Mouse (Mus musculus): ENCODE data around the gene Atrnl1.

Gene Atrnl1

DNA sequence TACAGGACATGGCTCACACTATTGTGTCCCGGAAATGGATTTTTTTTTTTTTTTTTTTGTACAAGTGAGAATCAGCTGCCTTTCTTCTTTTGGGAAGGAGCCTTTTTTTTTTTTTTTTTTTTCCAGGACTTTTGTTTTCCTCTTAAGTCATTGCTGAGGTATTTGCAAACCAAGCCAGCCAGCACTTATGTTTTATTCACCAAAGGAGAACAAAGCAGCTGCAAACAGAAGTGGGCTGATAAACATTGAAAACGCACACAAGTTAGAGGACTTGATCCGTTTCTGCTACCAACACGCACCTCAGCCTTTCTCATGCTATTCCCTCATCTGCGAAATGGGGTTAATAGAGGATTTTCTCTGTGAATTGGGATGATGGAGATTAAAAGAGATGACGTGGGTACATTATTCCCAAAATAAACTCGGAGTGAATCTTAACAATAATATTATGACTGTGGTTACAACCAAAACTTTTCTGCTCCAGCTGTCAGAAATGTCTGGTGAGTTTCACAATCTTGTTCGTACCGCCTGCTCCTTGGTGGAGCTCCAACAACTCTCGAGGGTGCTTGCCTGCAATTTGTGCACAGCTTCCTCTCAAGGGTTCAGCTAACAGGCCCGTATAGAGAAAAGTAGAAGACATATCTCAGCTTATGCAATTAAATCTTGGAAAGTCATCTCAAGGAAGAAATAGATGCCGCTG is 1.3 kb upstream of the Atrnl1 start:
- DNase-seq (ENCODE audit: low spot score in 2 of 2): peak in 1 of 2 experiments; percentile 21

DNA sequence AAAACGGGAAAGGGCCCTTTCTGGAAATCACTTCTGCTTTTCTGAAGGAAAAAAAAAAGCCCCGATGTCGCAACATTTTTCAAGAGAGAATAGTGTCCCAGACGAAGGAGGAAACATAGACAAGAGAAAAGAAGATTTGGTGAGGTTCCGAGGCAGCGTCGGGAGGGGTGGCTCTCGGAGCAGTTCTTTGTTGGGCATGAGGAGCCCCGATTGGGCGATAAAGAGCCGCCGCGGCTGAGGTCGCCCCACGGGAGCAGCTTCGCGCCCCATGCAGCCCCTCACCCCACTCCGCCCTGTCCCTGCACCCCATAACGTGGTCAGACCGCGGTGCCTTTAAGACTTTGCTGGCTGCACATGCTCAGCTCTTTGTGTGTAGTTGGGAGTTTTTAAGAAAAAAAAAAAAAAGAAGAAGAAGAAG is 767 bp upstream of the Atrnl1 start:
- peak in 1 of 2 experiments; percentile 72 for DNase-seq (ENCODE audit: low spot score in 2 of 2)

DNA sequence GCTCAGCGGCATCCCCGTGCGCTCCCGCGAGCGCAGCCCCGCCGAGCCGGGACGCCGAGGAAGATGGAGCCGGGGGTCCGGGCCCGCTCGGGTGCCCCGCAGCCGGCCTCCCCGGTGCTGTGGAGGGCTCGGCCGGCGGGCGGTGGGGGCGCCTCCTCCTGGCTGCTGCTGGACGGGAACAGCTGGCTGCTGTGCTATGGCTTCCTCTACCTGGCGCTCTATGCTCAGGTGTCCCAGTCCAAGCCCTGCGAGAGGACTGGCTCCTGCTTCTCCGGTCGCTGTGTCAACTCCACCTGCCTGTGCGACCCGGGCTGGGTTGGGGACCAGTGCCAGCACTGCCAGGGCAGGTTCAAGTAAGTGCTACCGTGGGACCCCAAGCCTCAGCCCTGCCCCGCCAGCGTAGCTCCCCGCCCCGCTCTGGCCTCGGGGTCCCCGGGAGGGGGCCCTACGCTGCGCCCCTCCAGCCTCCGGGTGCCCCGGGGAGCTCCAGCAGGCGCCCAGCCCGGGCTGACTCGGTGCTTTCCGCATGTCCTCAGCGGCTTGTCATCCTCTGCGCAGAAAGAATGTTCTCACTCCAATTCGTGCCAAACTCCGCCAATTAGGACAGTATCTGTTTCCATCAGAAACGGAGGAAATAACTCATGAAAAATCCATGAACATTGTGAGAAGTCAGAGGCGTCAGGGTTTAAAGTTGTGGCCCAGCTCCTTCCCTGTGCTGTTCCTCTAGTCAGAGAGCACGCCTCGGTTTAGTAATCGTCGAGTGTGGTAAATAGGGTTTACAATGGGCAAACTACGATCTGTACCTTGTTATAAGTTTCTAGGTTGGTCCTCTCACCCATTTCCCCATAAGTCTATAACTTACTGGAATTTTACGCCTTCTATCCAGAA is 701 bp downstream of the Atrnl1 start:
- peak in 1 of 2 experiments; percentile 54 for DNase-seq (ENCODE audit: low spot score in 2 of 2)

DNA sequence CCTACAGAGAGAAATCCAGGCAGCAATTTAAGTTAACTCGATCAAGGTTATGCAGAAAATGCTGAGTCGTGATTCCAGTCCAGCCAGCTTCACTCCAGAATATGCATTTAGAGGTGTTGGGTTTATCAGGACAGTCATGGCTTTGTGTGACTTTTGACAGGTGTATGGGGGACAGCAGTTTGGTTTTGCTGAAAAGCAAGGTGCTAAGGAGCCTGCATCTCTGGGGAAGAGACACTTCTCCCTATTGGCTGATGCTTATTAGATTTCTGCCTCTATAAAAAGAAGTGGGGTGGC is 1.3 kb downstream of the Atrnl1 start:
- DNase-seq (ENCODE audit: low spot score in 2 of 2): peak in 1 of 2 experiments; percentile 26

DNA sequence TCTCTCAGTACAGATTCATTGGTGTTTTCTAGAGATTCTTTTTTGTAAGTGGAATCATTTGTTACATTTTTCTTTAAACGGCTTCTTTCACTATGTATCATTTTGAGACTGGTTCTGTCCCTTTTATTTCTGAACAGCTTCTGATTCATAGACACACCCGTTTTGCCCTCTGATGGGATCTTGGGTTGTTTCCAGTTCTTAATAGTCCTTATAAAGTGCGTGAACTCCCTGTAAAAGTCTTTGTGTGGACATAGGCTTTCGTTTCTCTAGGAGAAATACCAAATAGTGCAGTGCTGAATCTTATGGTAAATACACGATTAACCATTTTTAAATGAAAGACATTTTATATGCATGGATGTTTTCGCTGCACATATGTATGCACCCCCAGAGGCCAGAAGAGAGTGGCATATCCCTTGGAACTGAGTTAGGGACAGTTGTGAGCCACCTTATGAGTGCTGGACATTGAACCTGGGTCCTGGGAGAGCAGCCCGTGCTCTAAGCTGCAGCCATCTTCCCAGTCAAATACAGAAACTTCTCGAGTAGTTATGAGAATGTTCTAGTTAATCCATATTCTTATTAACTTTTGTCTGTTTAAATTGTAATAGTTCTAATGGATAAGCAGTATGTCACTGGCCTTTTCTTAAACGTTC is 5.3 kb downstream of the Atrnl1 start:
- no peak for DNase-seq (ENCODE audit: low spot score in 2 of 2)

DNA sequence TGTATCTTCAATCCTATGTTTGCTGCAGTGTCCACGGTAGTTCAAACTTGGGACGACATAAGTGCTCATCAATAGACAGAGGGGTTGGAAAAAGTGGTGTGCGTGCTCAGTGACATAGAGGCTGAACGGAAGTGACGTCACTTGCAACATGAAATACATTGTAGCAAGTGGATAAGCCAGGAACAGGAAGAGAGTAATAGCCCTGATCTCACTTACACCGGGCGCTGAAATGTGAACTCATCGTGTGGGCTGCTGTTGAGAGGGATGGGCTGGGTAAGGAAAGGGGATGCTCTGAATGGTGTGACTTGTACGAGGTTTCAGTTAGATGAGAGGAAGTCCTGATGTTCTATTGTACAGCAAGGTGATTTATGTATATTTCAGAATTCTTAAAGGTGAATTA is 8.3 kb downstream of the Atrnl1 start:
- no peak for DNase-seq (ENCODE audit: low spot score in 2 of 2)

DNA sequence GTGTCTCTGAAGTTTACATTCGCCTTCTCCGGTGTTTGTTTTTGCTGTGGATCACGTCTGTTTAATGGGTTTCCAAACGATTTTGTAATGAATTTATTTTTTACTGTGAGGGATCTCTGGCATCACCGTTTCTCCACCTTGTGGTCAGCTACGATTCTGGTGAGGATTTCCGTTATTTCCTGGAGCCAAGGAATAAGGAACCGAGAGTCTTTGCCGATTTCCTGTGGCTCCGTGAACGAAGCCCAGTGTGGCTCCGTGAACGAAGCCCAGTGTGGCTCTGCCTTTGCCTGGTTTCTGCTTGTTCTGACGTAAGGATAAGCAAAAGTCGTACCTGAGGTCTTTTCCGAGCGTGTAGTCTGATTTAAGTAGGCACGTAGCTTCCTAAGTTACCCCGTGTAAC is 11.0 kb downstream of the Atrnl1 start:
- no peak for DNase-seq (ENCODE audit: low spot score in 2 of 2)

DNA sequence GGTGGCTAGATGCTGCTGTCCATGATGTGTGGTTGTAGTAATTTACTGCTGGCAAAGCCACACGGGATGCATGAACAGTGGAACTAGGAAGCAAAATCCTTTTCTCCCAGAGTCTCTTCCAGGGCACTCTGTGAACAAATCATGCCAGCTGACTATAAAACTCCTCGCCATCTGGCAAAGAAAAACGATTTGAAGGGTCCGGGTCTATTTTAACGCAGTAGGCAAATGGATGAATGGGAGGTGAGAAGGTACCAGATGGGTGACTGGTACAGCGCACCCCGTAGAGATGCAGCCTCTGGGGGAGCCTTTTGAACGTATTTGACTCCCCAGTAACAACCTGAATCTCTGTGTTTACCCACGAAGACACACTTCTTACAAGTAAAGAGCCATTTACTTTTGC is 14.9 kb downstream of the Atrnl1 start:
- peak; percentile 39 to 46 for DNase-seq (ENCODE audit: low spot score in 2 of 2)

DNA sequence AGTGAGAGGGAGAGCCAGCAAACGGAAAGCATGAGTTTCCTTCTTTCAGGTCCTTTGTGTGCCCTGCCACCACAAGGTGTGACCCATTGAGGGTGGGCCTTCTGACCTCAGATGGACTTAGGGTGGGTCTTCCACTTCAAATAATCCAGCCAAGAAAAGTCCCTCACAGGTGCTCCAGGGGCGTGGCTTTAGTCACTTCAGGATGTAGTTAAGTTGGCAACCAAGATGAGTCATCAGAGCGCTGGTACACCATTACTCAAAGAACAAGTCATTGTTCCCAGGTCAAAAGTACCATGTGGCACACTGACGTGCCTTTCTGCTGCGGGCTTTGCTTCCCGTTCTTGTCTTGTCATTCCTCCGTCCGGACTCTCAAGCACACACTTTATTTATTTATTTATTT is 16.4 kb downstream of the Atrnl1 start:
- no peak for DNase-seq (ENCODE audit: low spot score in 2 of 2)

DNA sequence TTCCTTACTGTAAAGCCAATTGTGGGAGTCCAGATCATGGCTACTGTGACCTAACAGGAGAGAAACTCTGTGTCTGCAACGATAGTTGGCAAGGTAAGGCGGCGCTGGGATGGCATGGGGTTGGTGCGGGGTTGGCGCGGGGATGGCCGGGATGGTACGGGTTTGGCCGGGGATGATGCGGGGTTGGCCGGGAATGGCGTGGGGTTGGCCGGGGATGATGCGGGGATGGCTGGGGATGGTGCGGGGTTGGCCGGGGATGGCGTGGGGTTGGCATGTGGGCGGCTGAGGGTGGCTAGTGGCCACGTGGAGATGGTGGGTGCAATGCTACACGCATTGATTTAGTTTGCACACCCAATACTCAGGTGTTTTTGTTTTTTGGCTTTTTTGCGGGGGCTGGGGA is 31.7 kb downstream of the Atrnl1 start:
- no peak for DNase-seq (ENCODE audit: low spot score in 2 of 2)

DNA sequence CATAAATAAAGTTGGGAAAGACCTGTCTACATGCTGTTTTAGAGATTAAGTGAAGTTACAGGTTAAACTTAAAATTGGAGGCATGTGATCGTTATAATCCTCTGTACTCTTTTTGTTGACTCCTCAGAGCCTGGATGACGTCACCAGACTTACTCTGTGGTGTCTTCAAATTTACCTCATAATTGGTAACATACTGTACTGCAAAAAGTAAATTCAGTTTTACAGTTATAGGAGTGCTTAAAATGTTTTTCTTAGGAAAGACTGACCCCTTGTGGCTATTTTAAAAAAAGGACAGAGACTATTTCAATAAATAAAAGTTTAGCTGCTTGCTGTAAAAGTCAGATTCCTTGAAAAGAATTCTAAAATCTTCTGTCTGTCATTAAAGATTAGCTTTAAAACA is 32.1 kb downstream of the Atrnl1 start:
- no peak for DNase-seq (ENCODE audit: low spot score in 2 of 2)

DNA sequence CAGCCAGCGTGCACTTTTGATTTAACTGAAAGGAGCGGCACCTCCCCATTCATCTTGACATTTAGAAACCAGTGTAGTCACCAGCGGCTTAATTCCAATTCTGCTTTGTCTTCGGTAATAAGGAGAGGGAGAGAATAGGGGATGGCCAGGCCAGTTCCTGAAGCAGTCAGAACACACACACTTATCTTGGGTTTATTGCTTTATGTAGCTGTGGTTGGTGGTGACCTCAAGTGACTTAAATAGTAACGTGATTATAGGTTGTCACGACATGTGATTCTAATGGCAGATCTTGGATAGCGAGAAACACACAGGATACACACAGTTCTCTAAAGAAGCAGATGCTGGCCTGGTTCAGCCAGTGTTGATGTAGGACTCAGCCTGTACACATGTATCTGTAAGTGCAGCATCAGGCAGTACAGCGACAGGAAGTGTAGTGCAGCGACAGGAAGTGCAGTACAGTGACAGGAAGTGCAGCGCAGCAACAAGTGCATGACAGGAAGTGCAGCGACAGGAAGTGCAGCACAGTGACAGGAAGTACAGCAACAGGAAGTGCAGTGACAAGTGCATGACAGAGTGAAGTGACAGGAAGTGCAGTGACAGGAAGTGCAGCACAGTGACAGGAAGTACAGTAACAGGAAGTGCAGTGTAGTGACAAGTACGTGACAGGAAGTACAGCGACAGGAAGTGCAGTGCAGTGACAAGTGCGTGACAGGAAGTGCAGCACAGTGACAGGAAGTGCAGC is 37.5 kb downstream of the Atrnl1 start:
- DNase-seq (ENCODE audit: low spot score in 2 of 2): no peak

DNA sequence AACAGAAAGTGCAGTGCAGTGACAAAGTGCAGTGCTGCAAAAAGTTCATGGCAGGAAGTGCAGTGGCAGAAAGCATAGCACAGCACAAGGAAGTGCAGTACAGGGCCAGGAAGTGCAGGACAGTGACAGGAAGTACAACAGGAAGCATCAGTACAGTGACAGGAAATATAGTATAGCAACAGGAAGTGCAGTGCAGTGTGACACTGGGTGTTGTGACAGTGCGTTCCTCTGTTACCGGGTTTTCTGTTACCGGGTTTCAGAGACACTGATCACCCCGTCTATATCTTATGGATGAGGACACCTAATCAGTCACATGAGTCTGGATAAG is 38.1 kb downstream of the Atrnl1 start:
- DNase-seq (ENCODE audit: low spot score in 2 of 2): no peak

DNA sequence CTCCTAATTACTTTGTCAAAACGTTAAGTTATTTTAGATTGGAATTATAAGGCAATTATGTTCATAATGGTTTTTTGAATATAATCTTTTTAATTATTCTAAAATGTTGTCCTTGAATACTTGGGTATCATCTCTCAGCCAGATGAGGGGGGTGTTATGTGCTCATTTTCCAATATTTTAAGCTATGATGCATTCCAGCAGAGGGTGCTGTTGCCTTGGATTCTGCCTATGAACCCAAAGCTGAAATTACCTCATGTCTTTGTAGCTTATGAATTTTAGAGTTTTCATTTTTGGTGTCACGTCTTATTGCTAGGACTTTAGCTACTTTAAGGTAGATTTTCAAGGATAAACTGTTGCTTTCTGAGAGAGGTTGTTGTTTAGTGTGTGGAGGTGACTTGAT is 44.2 kb downstream of the Atrnl1 start:
- DNase-seq (ENCODE audit: low spot score in 2 of 2): peak; percentile 80 to 82

DNA sequence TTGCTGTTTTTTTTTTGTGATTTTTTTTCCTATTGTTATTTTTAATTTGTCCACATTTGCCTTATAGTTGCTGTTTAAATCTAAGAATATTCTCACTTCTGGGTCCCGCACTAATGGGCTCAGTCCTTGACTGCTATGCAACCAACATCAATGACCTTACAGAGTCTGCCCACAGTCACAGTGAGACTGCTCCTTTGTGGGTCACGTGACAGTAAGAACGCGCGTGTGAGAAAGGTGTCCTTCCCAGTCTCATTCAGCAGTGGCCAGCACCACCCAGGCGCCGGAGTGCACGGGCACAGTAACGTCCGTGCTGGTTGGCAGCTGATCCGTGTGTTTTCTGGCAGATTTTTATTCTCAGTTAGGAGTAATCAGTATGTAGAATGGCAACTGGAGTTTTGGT is 44.7 kb downstream of the Atrnl1 start:
- no peak for DNase-seq (ENCODE audit: low spot score in 2 of 2)

DNA sequence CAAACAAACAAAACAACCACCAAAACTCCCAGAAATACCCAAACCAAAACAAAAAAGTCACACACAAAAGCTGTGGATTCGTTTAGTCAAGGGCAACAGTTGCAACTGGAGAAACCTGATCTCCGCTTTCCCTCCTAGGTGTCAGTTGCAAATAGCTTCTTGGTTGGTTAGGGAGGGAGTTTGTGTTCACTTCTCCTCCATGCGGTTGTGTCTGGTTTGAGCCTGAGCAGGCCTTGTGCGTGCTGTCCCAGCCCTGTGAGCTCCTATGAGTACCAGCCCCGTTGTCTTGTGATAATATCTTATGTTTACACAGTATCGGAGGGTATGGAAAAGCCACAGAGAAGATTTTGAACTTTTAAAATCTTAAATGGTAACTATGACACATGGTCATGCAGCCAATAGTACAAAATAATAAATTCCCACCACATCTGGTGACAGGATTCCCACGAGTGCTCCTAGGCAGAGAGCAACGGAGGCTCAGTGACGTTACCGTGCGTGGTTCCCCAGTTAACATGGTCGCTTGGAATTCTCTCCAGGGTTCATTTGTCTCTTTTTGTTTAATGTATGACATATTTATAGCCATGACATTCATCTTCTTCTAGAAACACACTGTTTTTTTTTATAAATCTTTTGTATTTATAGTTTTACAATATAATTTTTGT is 46.7 kb downstream of the Atrnl1 start:
- DNase-seq (ENCODE audit: low spot score in 2 of 2): no peak

DNA sequence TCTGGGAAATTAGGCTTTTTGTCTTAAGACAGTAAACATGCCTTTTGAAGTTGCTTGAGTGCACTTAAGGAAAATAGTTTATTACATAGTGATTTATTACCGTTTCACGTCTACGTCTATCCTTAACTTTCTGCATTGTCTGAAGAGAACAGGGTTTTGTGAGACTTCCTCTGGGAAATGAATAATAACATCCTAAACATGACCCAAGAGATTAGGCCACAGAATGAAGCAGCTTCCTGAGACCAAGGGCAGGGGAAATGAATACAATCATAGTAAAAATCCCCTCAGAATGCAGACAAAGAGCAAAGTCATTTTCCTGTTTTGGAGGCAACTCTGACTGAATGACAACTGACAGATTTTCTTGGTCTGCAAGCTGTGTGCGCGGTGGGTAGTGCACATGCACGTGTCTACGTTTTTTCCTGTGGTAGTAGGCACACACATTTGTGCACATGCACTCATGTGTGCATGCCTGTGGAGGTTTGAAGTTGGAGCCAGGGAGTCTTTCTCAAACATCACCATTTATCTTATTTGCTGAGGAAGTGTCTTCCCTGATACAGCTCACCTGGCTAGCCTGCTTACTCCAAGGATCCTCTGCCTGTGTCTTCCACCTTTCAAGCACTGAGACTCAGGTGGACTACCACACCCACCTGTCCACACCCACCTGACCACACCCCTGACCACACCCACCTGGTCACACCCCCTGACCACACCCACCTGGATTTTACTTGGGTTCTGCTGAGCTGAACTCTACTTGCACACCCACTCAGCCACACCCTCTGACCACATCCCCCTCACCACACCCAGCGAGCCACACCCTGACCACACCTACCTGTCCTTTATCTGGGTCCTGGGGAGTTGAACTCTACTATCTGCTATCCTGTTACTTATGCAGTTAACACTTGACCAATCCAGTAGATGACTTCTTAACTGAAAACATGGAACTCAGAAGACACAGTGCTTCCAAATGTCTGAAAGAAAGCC is 47.6 kb downstream of the Atrnl1 start:
- DNase-seq (ENCODE audit: low spot score in 2 of 2): no peak

DNA sequence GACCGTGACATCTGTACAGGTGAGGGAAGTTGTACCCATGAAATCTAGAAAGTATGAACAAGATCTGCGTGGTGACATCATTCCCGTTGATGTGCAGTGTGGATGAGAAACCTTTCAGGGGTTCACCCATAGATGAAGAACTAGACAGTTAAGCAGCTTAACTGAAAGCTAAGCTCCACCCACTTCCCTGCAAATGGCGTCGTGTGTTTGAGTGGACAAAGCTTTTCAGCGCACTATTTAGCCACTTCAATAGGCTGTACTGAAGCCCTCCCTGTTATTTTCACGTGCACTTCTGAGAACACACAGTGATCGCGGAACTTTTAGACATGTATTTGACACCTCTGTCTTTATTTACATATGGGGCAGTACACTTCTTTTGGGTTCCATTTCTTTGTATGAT is 56.2 kb downstream of the Atrnl1 start:
- DNase-seq (ENCODE audit: low spot score in 2 of 2): no peak

DNA sequence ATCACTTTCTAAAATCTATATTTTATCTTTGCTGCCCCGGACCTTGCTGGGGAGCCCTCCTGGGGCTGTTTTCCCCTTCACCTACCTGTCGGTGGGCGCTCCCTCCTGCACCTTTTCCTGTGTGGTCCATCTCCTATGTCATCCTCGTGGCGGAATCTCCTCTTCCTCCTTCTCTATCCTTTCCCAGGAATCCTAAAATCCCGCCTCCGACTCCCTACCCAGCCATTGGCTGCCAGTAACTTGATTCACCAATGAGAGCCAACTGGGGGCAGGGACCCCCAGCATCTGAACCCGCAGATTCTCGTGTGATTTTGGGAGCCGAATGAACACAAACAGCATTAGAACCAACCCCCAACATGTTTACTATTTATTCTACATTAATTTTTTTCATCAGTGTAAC is 57.1 kb downstream of the Atrnl1 start:
- no peak for DNase-seq (ENCODE audit: low spot score in 2 of 2)

DNA sequence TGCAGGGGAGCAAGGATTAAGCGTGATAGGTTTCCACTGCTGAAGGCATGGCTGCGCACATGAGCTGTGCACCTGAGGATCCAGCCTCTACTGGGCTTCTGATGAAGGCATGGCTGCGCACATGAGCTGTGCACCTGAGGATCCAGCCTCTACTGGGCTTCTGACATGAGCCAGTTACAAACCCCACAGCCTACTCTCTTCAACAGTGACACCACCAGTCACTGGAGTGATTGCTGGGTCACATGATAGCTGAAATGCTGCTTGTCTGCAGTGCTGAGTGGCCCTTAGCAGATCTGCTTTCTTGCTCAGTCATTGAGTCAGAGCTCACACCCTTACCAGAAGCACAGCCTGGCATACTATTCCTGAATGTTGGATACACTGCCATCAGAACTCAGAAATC is 68.6 kb downstream of the Atrnl1 start:
- no peak for DNase-seq (ENCODE audit: low spot score in 2 of 2)

DNA sequence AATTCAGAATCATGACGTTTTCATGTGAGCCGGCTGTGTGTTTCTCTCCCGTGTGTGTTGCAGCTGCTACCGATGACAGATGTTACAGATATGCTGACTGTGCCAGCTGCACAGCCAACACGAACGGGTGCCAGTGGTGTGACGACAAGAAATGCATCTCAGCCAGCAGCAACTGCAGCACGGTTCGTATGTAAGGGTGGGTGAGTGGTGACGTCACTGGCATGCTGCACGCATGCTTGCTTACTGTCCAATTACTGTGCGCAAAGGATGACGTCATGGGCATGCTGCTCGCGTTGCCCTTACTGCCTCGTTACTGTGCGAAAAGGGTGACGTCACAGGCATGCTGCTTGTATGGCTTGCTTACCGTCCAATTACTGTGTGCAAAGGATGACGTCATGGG is 75.8 kb downstream of the Atrnl1 start:
- peak; percentile 30 to 49 for DNase-seq (ENCODE audit: low spot score in 2 of 2)
